Mouse (Mus musculus): ENCODE measurements around the gene Rarb.

GRCm38 (mm10) chr14:16566920-16567319 is 252.0 kb downstream of the Rarb start:
- TF ChIP-seq POLR2A (IDR thresholded peaks at IDR 0.05; ENCODE audit: borderline replicate concordance, low read depth, low read length) (no peak), CTCF (IDR thresholded peaks at IDR 0.05; ENCODE audit: low read depth, low read length) (no peak)
